Mouse (Mus musculus) R1 (cell line): ENCODE data around the gene Ykt6.
"Not testable (repeated sequence)": the region's sequence is repeated elsewhere in the genome, so short reads cannot be mapped to it uniquely, and the experiment has no call there.

ENCODE experiments used
- DNase-seq: peaks from one replicate; pipeline ENCODE4 v3.0.0-alpha.2; 2018; ENCODE audit warnings: low read depth, low spot score

Gene Ykt6

GRCm38 (mm10) chr11:5990910-5991309, 35.4 kb downstream of the Ykt6 start:
- peak; percentile 81 for DNase-seq

DNA sequence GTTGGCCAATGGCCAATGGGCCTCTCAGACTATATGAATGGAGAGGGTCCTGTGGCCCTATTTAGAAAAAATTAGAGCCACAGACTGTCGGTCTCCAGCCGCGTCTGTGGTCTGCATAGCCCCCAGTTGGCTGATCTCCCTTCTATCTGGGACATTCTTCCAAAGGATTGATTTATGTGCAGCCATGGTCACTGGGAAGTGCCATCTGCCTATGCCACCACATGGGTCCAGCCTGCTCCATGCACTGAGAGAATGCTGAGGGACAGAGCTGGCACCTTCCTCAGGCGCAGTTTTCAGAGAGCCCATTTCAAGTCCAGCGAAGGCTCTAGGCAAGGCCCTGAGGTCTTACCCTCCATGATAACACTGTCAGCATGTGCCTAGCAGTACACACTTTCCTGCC, 38.7 kb downstream of the Ykt6 start:
- no peak for DNase-seq

DNA sequence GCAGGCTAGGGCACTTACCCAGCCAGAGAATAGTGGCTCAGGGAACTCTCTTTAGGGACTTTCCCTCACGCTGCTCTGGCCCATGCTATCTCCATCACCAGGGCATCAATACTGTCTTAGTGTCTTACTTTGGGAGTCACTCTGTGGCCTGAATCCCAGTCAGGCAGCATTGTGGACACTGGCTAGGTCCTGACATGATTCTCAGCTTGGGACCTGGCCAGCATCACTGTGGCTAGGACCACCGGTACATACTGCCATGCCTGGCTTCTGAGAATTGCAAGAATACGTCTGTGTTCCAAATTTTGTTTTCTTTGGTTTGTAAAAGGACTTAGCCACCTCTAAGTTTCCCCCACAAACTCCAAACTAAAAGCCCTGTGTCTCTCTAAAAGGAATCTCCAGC, 39.4 kb downstream of the Ykt6 start:
- DNase-seq = no peak

DNA sequence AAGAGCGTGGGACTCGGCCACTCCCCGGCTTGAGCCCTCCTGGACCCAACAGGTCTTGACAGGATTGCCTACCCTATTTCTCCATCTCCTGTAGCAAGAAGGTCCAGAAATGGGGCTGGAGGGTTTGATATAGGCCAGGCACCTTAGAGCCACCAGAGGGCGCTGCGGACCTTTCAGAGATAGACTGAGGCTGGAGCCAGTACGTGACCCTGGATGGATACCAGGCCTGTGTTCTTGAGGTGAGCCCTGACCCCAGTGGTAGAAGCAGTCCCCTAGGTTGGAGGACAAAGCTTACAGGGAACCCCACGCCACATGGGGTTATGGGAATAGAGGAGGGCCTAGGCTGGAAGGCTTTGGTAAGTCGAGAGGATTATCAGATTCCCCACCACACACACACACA, 40.5 kb downstream of the Ykt6 start:
- peak; percentile 83 for DNase-seq

- no peak for DNase-seq
Measured at GRCm38 (mm10) chr11:5998472-5998871, 43.0 kb downstream of the Ykt6 start.

GRCm38 (mm10) chr11:5999832-6000771, 44.6 kb downstream of the Ykt6 start:
- peak; percentile 71 for DNase-seq

- DNase-seq = no peak
Measured at GRCm38 (mm10) chr11:6000961-6001682, 45.6 kb downstream of the Ykt6 start.

DNA sequence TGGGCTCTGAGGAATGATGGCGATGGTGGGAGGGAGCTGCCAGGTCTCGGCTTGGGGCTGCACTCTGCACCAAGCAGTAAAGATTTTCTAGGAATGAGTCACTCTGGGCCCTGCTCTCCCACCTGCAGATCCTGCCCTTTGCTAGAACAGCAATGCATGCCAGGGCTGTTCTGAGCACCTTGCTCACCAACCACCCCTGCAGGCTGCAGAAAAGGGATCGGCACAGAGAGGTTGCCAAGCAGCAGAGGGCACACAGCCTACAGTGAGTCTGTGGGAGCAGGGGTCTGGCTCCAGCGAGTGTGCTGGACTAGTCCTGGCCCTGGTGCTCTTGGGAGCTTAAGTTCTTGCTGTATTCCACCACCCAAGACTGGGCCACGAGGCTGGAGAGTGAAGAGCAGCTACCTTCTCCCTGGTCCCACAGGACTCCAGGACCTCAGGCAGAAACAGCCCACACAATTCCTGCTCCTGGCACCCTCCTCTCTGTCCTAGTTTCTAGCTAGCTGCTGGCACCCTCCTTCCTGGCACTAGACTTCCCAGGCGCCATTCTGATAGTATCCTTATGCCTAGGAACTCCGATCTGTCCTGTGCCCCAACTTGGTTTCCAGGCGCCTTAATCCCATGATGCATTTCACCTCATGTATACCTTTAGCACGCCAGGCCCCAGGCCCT, 46.6 kb downstream of the Ykt6 start:
- DNase-seq = no peak

- DNase-seq = peak; percentile 24
Measured at GRCm38 (mm10) chr11:6003046-6003639, 47.6 kb downstream of the Ykt6 start.

- DNase-seq = not testable (repeated sequence)
Measured at GRCm38 (mm10) chr11:6005374-6006043, 50.0 kb downstream of the Ykt6 start.

GRCm38 (mm10) chr11:6006351-6007009, 51.0 kb downstream of the Ykt6 start:
- not testable (repeated sequence) for DNase-seq

DNA sequence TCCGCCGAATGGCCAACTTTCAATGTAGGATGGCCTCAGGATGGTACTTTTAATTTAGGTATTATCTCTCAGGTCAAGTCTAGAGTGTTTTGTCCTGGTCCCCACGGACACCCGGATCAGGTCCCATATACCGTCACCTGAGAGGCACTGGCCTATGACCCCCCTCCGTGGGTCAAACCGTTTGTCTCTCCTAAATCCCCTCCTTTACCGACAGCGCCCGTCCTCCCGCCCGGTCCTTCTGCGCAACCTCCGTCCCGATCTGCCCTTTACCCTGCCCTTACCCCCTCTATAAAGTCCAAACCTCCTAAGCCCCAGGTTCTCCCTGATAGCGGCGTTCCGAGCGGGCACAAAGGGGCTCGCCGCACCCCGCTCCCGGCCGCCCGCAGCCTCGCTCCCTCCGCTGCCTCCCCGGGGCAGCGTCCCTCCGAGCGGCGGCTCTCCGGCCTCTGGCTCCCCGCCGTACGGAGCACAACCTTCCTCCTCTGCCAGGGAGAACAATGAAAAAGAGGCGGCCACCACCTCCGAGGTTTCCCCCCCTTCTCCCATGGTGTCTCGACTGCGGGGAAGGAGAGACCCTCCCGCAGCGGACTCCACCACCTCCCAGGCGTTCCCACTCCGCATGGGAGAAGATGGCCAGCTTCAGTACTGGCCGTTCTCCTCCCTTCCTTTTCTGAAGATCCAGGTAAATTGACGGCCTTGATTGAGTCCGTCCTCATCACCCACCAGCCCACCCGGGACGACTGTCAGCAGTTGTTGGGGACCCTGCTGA, 51.7 kb downstream of the Ykt6 start:
- not testable (repeated sequence) for DNase-seq

GRCm38 (mm10) chr11:6007779-6008128, 52.3 kb downstream of the Ykt6 start:
- not testable (repeated sequence) for DNase-seq

DNA sequence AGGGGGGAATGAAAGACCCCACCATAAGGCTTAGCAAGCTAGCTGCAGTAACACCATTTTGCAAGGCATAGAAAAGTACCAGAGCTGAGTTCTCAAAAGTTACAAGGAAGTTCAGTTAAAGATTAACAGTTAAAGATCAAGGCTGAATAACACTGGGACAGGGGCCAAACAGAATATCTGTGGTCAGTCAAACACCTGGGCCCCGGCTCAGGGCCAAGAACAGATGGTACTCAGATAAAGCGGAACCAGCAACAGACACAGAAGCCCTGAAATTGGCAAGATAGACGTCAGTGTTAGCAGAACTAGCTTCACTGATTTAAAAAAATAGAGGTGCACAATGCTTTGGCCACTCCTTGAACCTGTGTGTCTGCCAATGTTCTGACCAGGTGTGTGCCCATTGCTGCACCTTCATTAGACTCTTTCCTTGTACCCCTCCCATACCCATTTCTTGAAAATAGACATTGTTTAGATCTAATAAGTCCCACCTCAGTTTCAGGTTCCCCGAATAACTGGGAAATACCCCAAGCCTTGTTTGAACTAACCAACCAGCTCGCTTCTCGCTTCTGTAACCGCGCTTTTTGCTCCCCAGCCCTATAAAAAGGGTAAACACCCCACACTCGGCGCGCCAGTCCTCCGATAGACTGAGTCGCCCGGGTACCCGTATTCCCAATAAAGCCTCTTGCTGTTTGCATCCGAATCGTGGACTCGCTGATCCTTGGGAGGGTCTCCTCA, 55.4 kb downstream of the Ykt6 start:
- DNase-seq = not testable (repeated sequence)

- DNase-seq = no peak
Measured at GRCm38 (mm10) chr11:6011879-6012278, 56.4 kb downstream of the Ykt6 start.

DNA sequence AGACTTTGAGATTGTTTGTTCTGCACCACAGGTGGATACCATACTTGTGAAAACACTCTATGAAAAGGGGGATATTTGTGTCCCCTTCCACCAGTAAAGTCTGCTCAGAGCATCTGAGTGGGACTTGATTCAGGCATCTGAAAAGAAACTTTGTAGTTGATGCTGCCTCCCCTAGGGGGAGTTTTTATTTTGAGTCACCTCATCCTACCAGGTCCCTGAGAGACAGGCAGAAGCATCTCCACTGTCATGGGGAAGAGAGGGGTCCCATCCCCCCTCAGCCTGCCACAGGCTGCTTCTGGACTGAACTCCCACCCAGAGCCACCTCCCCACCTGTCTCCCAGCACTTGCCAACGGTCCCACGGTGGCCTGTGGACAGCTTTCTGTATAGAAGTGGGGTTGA, 57.9 kb downstream of the Ykt6 start:
- peak; percentile 35 for DNase-seq

DNA sequence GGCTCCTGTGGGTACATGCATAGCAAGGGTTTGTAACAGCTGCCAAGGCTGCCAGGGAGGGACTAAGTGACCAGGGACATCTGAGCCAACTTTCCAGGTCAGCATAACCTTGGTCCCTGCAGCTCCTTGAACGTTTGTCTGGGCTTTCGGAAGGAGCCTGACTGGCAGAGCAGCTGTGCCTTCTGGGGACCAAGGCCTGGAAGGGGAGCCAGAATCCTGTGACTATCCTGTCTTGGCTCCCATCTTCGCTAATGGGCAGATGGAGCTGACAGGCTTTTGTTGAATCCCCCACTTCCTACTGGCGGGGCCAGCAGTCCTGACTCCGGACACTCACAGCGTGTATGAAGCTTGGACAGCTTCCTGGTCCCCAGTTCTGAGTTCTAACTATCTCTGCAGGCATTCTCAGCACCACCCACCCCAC, 59.5 kb downstream of the Ykt6 start:
- DNase-seq = no peak

GRCm38 (mm10) chr11:6016368-6016767, 60.9 kb downstream of the Ykt6 start:
- DNase-seq = peak; percentile 68

- DNase-seq = no peak
Measured at GRCm38 (mm10) chr11:6016797-6017395, 61.4 kb downstream of the Ykt6 start.
